Mouse (Mus musculus) heart, postnatal 0 days (tissue): ENCODE results near the gene Tubb2b.

ENCODE experiments used
- CTCF ChIP-seq: IDR thresholded peaks from 2 replicates; pipeline ENCODE4 v1.5.1; 2016; ENCODE audit warnings: antibody characterized with exemption, control low read depth, low read depth
- EP300 ChIP-seq: IDR thresholded peaks from 2 replicates; pipeline ENCODE4 v1.6.1; 2016; ENCODE audit warnings: antibody characterized with exemption, low read depth

GRCm38 (mm10) chr13:34112369-34113081, 17.7 kb downstream of the Tubb2b start:
- no peak for TF ChIP-seq CTCF
- no peak for TF ChIP-seq EP300
